Mouse (Mus musculus) urinary bladder, postnatal 0 days (tissue): ENCODE measurements around the gene Tmed2. TPM values are rescaled to one million over a fixed set of nuclear protein-coding genes. Genes with fewer than 3 reads are reported as not detected.

Source experiments
- polyA plus RNA-seq: library from polyadenylated mRNA; unstranded; fragments of >200 nt; fragmentation: Nextera tagmentation; extraction: Ambion mirVana; gene quantifications from 2 replicates; pipeline ENCODE4 v1.2.1, GENCODE M21; 2015

Gene Tmed2
- 466 and 537 TPM in 2 replicates for polyA plus RNA-seq

GRCm38 (mm10) chr5:124540383-124540786, at the start of gene Tmed2:
Gene Tmed2 (plus strand): TSS chr5:124540695.

GRCm38 (mm10) chr5:124530655-124531582, 9.6 kb upstream of the Tmed2 start, which contains the start of gene Rilpl1:
Gene Rilpl1 (minus strand): TSS chr5:124531391.

GRCm38 (mm10) chr5:124552558-124553307, 12.2 kb downstream of the Tmed2 start, which contains the start of gene Ddx55:
Gene Ddx55 (plus strand): TSS chr5:124552864.

GRCm38 (mm10) chr5:124578633-124579317, 38.3 kb downstream of the Tmed2 start, which contains the start of the genes Eif2b1 and Gtf2h3:
Gene Eif2b1 (minus strand): TSS chr5:124579131.
Gene Gtf2h3 (plus strand): TSS chr5:124579140.

Other genes starting within 250 kb of the Tmed2 start
- 3.7 and 4.1 TPM in 2 replicates for gene Mphosph9, start 212.7 kb upstream of the Tmed2 start, polyA plus RNA-seq
- gene 2810006K23Rik, start 212.6 kb upstream of the Tmed2 start, polyA plus RNA-seq = 6.4 and 6.6 TPM in 2 replicates
- gene Cdk2ap1, start 177.6 kb upstream of the Tmed2 start, polyA plus RNA-seq = 18.8 and 27.6 TPM in 2 replicates
- 40.8 and 50.9 TPM in 2 replicates for gene Sbno1, start 114.7 kb upstream of the Tmed2 start, polyA plus RNA-seq
- gene Kmt5a, start 100.8 kb upstream of the Tmed2 start, polyA plus RNA-seq = 23.8 and 26.4 TPM in 2 replicates
- gene Rilpl2, start 62.3 kb upstream of the Tmed2 start, polyA plus RNA-seq = 14.3 and 19.0 TPM in 2 replicates
- 9.0 and 9.9 TPM in 2 replicates for gene Snrnp35, start 57.6 kb upstream of the Tmed2 start, polyA plus RNA-seq
- gene Rilpl1, start 9.3 kb upstream of the Tmed2 start, polyA plus RNA-seq = 14.7 and 15.9 TPM in 2 replicates
- 5.7 TPM in 2 replicates for gene Ddx55, start 12.2 kb downstream of the Tmed2 start, polyA plus RNA-seq
- gene Eif2b1, start 38.4 kb downstream of the Tmed2 start, polyA plus RNA-seq = 57.0 and 60.4 TPM in 2 replicates
- gene Gtf2h3, start 38.4 kb downstream of the Tmed2 start, polyA plus RNA-seq = 24.8 and 26.7 TPM in 2 replicates
- 30.4 and 33.5 TPM in 2 replicates for gene Atp6v0a2, start 87.9 kb downstream of the Tmed2 start, polyA plus RNA-seq
- 0.02 TPM in 2 replicates for gene Dnah10, start 184.4 kb downstream of the Tmed2 start, polyA plus RNA-seq